Mouse (Mus musculus): Measurements from ENCODE around the gene Tas2r130. TPM values are rescaled to one million over a fixed set of nuclear protein-coding genes. Genes with fewer than 3 reads are reported as not detected.

Tas2r130 gene
- not detected in 2 replicates for polyA plus RNA-seq (2012; rRNA removed)

DNA sequence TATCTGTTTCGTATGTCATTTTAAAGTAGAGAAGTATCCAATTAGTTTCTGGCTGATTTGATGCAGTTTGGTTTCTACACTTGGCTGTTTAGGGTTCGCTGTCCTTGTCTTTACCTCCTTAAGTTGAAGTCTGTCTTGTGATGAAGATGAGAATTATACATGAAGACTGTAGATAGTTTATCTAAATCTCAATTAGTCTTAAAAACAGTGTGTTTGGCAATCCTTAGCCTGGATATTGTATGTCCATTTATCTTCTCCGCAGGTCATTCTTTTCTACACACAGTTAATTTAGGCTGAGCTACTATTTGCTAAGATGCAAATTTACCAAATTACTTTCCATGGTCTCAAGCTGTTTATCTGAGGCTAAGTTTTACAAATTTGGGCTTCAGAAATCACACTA, at the start of gene Tas2r130:
Tas2r130 (minus strand) TSS at position 101 of the 400 bp plus-strand sequence.

DNA sequence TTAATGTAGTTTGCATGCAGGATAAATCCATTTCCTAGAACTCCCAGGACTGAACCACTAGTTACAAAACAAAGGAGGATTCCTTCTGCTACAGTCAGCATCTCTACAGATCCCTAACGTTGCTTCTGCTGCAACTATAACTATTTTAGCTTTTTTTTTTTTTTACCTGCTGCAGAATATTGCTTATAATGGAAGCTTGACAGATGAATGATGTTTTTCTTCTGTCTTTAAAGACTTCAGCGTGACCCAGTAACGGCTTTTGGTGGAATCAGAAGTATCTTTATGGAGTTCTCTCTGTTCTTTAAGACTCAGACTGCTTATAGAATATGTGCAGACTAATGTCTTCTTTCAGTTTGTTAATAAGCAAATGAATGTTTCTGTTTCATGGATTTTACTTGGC, 48.1 kb upstream of the Tas2r130 start, which contains the start of gene Tas2r106:
Tas2r106 (minus strand) TSS at position 101 of the 400 bp plus-strand sequence.

GRCm38 (mm10) chr6:131660049-131660448, 29.3 kb upstream of the Tas2r130 start, which contains the start of gene Tas2r107:
Tas2r107 (minus strand) TSS chr6:131660149.

Other genes starting within 250 kb of the Tas2r130 start
- 274 and 301 TPM in 2 replicates for gene Ybx3, start 242.4 kb downstream of the Tas2r130 start, polyA plus RNA-seq (2012; rRNA removed)
- gene 5430401F13Rik, start 144.5 kb downstream of the Tas2r130 start, polyA plus RNA-seq (2012; rRNA removed) = not detected in 2 replicates
- not detected in 2 replicates for gene Gm6619, start 144.5 kb downstream of the Tas2r130 start, polyA plus RNA-seq (2012; rRNA removed)
- not detected in 2 replicates for gene Tas2r107, start 29.2 kb upstream of the Tas2r130 start, polyA plus RNA-seq (2012; rRNA removed)
- not detected in 2 replicates for gene Tas2r106, start 48.0 kb upstream of the Tas2r130 start, polyA plus RNA-seq (2012; rRNA removed)
- not detected in 2 replicates for gene Tas2r104, start 54.8 kb upstream of the Tas2r130 start, polyA plus RNA-seq (2012; rRNA removed)
- gene Tas2r105, start 56.6 kb upstream of the Tas2r130 start, polyA plus RNA-seq (2012; rRNA removed) = not detected in 2 replicates
- not detected in 2 replicates for gene Tas2r114, start 59.2 kb upstream of the Tas2r130 start, polyA plus RNA-seq (2012; rRNA removed)